ENCODE assay signal across 9 mouse cellular contexts in genomic region chr13:53779150-53779549, GRCm38 (mm10).
DNase-seq lines count a peak whose midpoint lies in the region; ATAC-seq and TF ChIP-seq lines count a peak whose summit lies in the region.
"Had no signal": no experiment of that assay in that cellular context is flagged by ENCODE, and none has a peak within 500 bp of the region (broad histone marks: within the 10 kb centered on the region; RNA-seq: fewer than 3 reads in every experiment).

No protein-coding gene starts in this region.

- H3K4me1 ChIP-seq in hindbrain, embryonic 14.5 days (replicated peaks; ENCODE audit: control insufficient read depth, insufficient read depth, low read length), result no peaks in the 10 kb centered on the region
- no peaks in the 10 kb centered on the region for H3K4me1 ChIP-seq in midbrain, embryonic 11.5 days (ENCODE audit: control insufficient read depth, insufficient read depth, low read length)

- intact Hi-C loops in gastrocnemius, postnatal 36 days (cut with DNase I), result no loop called here

- POLR2A ChIA-PET in Patski (lab: Charles Lee), result no interaction called here

- TF ChIP-seq CTCF in Patski (IDR thresholded peaks at IDR 0.05), result peak; percentile 55

- no peak overlapping the region for H3K4me2 ChIP-seq in hindbrain, embryonic 14.5 days (replicated peaks)
- no peak overlapping the region for H3K4me2 ChIP-seq in midbrain, embryonic 11.5 days

- H3K27ac ChIP-seq in hindbrain, embryonic 14.5 days, result no peak overlapping the region
- no peak overlapping the region for H3K27ac ChIP-seq in midbrain, embryonic 11.5 days (ENCODE audit: low read depth, low read length)

- H3K4me3 ChIP-seq in hindbrain, embryonic 14.5 days (replicated peaks; ENCODE audit: low read length), result no peak overlapping the region
- H3K4me3 ChIP-seq in midbrain, embryonic 11.5 days (ENCODE audit: low read depth, low read length), result no peak overlapping the region
- H3K4me3 ChIP-seq: myocyte had no signal

- DNase-seq in heart, postnatal 4 days, result peak; percentile 54
- no peak for DNase-seq in heart, adult 9 months (ENCODE audit: low spot score in 2 of 2)
- peak; percentile 44 for DNase-seq in 416B (ENCODE audit: low read depth)
- DNase-seq in Patski (ENCODE audit: low read depth, low spot score), result no peak
- peak; percentile 80 for DNase-seq in hindbrain, embryonic 14.5 days (ENCODE audit: low spot score)
- DNase-seq in midbrain, embryonic 11.5 days (ENCODE audit: low spot score, missing footprints), result peak; percentile 85
- DNase-seq in gastrocnemius, postnatal 36 days, result no peak
- no peak for DNase-seq in spleen, postnatal 36 days (ENCODE audit: low spot score in 2 of 2)

- CTCF ChIA-PET in Patski (lab: Charles Lee), result no interaction called here

- peaks cover 11% of the 10 kb centered on the region for H3K27me3 ChIP-seq in Patski
- H3K27me3 ChIP-seq in hindbrain, embryonic 14.5 days (ENCODE audit: control insufficient read depth, insufficient read depth, low read length), result no peaks in the 10 kb centered on the region
- no peaks in the 10 kb centered on the region; the same call in 1 of the 2 replicates for H3K27me3 ChIP-seq in midbrain, embryonic 11.5 days (ENCODE audit: control insufficient read depth, insufficient read depth, low read length)

- 51% methylated on average over 4 of the region's 4 CpGs for WGBS in hindbrain, embryonic 14.5 days
- 58% methylated on average over 4 of the region's 4 CpGs for WGBS in midbrain, embryonic 11.5 days

- in situ Hi-C loops in Patski (cut with MboI; ENCODE audit: low pct_unique_long_range_greater_than_20kb), result no loop called here

- H3K9me3 ChIP-seq in hindbrain, embryonic 14.5 days (ENCODE audit: control insufficient read depth, low read length), result no peaks in the 10 kb centered on the region
- H3K9me3 ChIP-seq in midbrain, embryonic 11.5 days (ENCODE audit: control insufficient read depth, low read length), result no peaks in the 10 kb centered on the region

- no peaks in the 10 kb centered on the region for H3K36me3 ChIP-seq in hindbrain, embryonic 14.5 days (replicated peaks; ENCODE audit: control insufficient read depth, insufficient read depth)
- no peaks in the 10 kb centered on the region for H3K36me3 ChIP-seq in midbrain, embryonic 11.5 days (ENCODE audit: control insufficient read depth, insufficient read depth, low read length)

- ATAC-seq in Patski, result no peak
- ATAC-seq in hindbrain, embryonic 14.5 days (ENCODE audit: low FRiP score), result no peak; the same call in 1 of the 2 replicates
- no peak for ATAC-seq in midbrain, embryonic 11.5 days (ENCODE audit: low FRiP score)

- no peak overlapping the region for H3K9ac ChIP-seq in hindbrain, embryonic 14.5 days
- H3K9ac ChIP-seq in midbrain, embryonic 11.5 days (ENCODE audit: low read length), result no peak overlapping the region

Comparison
In these comparisons a context has a peak if more than half of its experiments do, and no peak if none do; other contexts are left out.
1. DNase-seq: peak in heart, postnatal 4 days (single experiment), 416B (single experiment), hindbrain, embryonic 14.5 days (single experiment) and midbrain, embryonic 11.5 days (single experiment); none in heart, adult 9 months (0 of 2), Patski (single experiment), gastrocnemius, postnatal 36 days (0 of 2) and spleen, postnatal 36 days (0 of 2).